Mouse (Mus musculus) CH12.LX (cell line): Measurements from ENCODE around the gene Sparc. TPM values are rescaled to one million over a fixed set of nuclear protein-coding genes. Genes with fewer than 3 reads are reported as not detected.

Source experiments
- DNase-seq: peaks from one replicate; pipeline ENCODE4 v3.0.0-alpha.2; 2013; ENCODE audit errors: extremely low read depth
- H3K27ac ChIP-seq: 2 replicates; pipeline ENCODE4 v1.5.1; 2012; ENCODE audit warnings: low read depth, mild to moderate bottlenecking, control low read depth, moderate library complexity; ENCODE audit not compliant: insufficient read depth
- H3K27me3 ChIP-seq: replicated peaks from 2 replicates; pipeline ENCODE3; 2012; ENCODE audit warnings: inconsistent platforms
- H3K36me3 ChIP-seq, 2 experiments: replicated peaks in 1 of 2; 2 replicates each; pipeline versions ENCODE3 to v1.6.1; 2012; ENCODE audit warnings: inconsistent platforms in 1 of 2, low read length in 1 of 2, mild to moderate bottlenecking in 1 of 2, mixed read lengths in 1 of 2, moderate library complexity in 1 of 2; ENCODE audit not compliant: control insufficient read depth in 1 of 2, insufficient read depth in 1 of 2
- H3K4me1 ChIP-seq, 2 experiments: 2 replicates each; pipeline ENCODE4 v1.6.1; 2012; ENCODE audit warnings: inconsistent platforms in 1 of 2, moderate library complexity in 1 of 2; ENCODE audit not compliant: insufficient read depth in 2 of 2, control insufficient read depth in 1 of 2
- H3K4me2 ChIP-seq: 2 replicates; pipeline ENCODE4 v1.6.1; 2012; ENCODE audit warnings: low read depth, mild to moderate bottlenecking, control low read depth; ENCODE audit not compliant: poor library complexity, insufficient read depth, severe bottlenecking
- H3K4me3 ChIP-seq, 3 experiments: fragments of 150-350 bp in 1 of 3; sonication (generic) in 1 of 3; replicated peaks in 1 of 3; 2 replicates each; pipeline versions ENCODE3 to v1.5.1; 2011 to 2012; ENCODE audit warnings: low read depth in 2 of 3, low read length in 2 of 3, mild to moderate bottlenecking in 2 of 3, moderate library complexity in 2 of 3, control low read depth in 1 of 3, improper control_type of control experiment in 1 of 3, inconsistent platforms in 1 of 3, mixed read lengths in 1 of 3; ENCODE audit not compliant: poor library complexity in 1 of 3
- H3K79me2 ChIP-seq: replicated peaks from 2 replicates; pipeline ENCODE4 v1.6.1; 2012; ENCODE audit warnings: mild to moderate bottlenecking, moderate library complexity; ENCODE audit not compliant: control insufficient read depth, poor library complexity, insufficient read depth, severe bottlenecking; ENCODE audit errors: extremely low read depth
- H3K9ac ChIP-seq: 2 replicates; pipeline ENCODE4 v1.6.1; 2012; ENCODE audit warnings: low read depth, mild to moderate bottlenecking, control low read depth, moderate library complexity; ENCODE audit not compliant: insufficient read depth
- H3K9me3 ChIP-seq: replicated peaks from 2 replicates; pipeline ENCODE3; 2012; ENCODE audit warnings: low read length, inconsistent platforms, mixed read lengths
- BHLHE40 ChIP-seq: IDR thresholded peaks from 2 replicates; pipeline ENCODE4 v1.6.1; 2011; ENCODE audit warnings: mild to moderate bottlenecking, low read depth, low read length, improper control_type of control experiment
- CHD1 ChIP-seq: IDR thresholded peaks from 2 replicates; pipeline ENCODE4 v1.6.1; 2012; ENCODE audit warnings: low read depth, low read length, improper control_type of control experiment, inconsistent platforms
- CHD2 ChIP-seq: IDR thresholded peaks from 2 replicates; pipeline ENCODE4 v1.6.1; 2011; ENCODE audit warnings: low read length, improper control_type of control experiment
- MAX ChIP-seq: IDR thresholded peaks from 2 replicates; pipeline ENCODE4 v1.6.1; 2011; ENCODE audit warnings: low read length, improper control_type of control experiment
- MAZ ChIP-seq: IDR thresholded peaks from 2 replicates; pipeline ENCODE4 v1.6.1; 2012; ENCODE audit warnings: low read depth, mild to moderate bottlenecking, inconsistent platforms, low read length, improper control_type of control experiment, moderate library complexity
- MXI1 ChIP-seq: IDR thresholded peaks from 2 replicates; pipeline ENCODE4 v1.6.1; 2011; ENCODE audit warnings: mild to moderate bottlenecking, low read depth, low read length, improper control_type of control experiment
- POLR2AphosphoS2 ChIP-seq: IDR thresholded peaks from 2 replicates; pipeline ENCODE4 v1.6.1; 2011; ENCODE audit warnings: low read depth, low read length, improper control_type of control experiment
- SIN3A ChIP-seq: IDR thresholded peaks from 2 replicates; pipeline ENCODE4 v1.6.1; 2012; ENCODE audit warnings: low read length, improper control_type of control experiment, inconsistent platforms
- SMC3 ChIP-seq: IDR thresholded peaks from 2 replicates; pipeline ENCODE4 v1.6.1; 2011; ENCODE audit warnings: low read depth, low read length, improper control_type of control experiment
- TBP ChIP-seq: conservative IDR thresholded peaks from 2 replicates; pipeline ENCODE4 v1.6.1; 2011; ENCODE audit warnings: low read depth, low read length, improper control_type of control experiment
- TCF12 ChIP-seq: IDR thresholded peaks from 2 replicates; pipeline ENCODE4 v1.6.1; 2014; ENCODE audit warnings: low read depth, mild to moderate bottlenecking, inconsistent platforms, low read length, improper control_type of control experiment
- ZC3H11A ChIP-seq: IDR thresholded peaks from 2 replicates; pipeline ENCODE4 v1.6.1; 2012; ENCODE audit warnings: low read depth, mild to moderate bottlenecking, inconsistent platforms, low read length, improper control_type of control experiment
- ZMIZ1 ChIP-seq: IDR thresholded peaks from 2 replicates; pipeline ENCODE4 v1.6.1; 2012; ENCODE audit warnings: low read depth, mild to moderate bottlenecking, inconsistent platforms, low read length, improper control_type of control experiment
- dilution Hi-C: fragments of 300-500 bp; cut with MboI; formaldehyde crosslinking; loops from 2 replicates; pipeline ENCODE4 v1.14.3; 2020; ENCODE audit warnings: low sequenced_read_pairs; ENCODE audit not compliant: extremely low pct_unique_long_range_greater_than_20kb, extremely low pct_ligation_motif_present
- in situ Hi-C: fragments of 300-500 bp; cut with MboI; formaldehyde crosslinking; loops from 3 replicates; pipeline ENCODE4 v1.14.3; 2019; ENCODE audit warnings: low sequenced_read_pairs, low pct_ligation_motif_present, low pct_unique_long_range_greater_than_20kb, mixed read lengths
- polyA plus RNA-seq: library from polyadenylated mRNA; unstranded; fragments of >175 nt; gene quantifications from 2 replicates; pipeline ENCODE4 v1.2.1, GENCODE M21; 2012; ENCODE audit warnings: low read depth; ENCODE audit not compliant: insufficient read length
- total RNA-seq, 2 experiments: library from RNA; depleted of rRNA; stranded (reverse); fragments of 300-350 nt in 1 of 2; fragments of >200 nt in 1 of 2; gene quantifications; 2 replicates each; pipeline ENCODE4 v1.2.3; 2012 to 2014

Sparc gene
- total and polyA plus RNA-seq, 3 experiments = 0.13 to 0.57 TPM; not detected in 1

DNA sequence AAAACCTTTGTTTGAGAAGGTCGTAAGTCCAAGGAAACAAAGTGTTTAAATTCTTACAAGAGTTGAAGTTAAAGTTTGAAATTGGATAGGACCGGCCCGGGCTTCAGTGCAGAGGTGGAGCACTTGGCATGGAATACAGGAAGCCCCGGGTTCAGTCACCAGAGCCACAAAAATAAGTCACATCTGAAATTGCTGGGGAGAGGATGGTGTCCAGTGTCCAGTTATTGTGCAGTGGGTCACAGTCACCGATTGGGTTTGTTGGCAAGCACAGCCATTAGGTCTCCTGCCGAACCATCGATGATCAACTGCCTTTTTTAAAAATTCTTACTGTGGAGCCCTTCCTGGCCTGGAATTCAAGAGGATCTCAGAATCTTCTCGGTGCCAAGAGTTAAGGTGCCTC lies 47.8 kb upstream of the Sparc start:
- Histone ChIP-seq H3K4me3 (peak overlapping the region; percentile 91 to 100 (median 93)), H3K27ac (no peak overlapping the region), H3K27me3 (no peaks in the 10 kb centered on the region), H3K9ac (peak overlapping the region; percentile 89), H3K4me2 (peak overlapping the region; percentile 73), H3K36me3 (peaks cover 9 to 35% of the 10 kb centered on the region in 2 experiments), H3K9me3 (no peaks in the 10 kb centered on the region), H3K4me1 (peaks cover 10 to 39% of the 10 kb centered on the region in 2 experiments), H3K79me2 (peaks cover 59% of the 10 kb centered on the region)
- DNase-seq = no peak
- dilution Hi-C loops = no loop called here
- in situ Hi-C loops = no loop called here
- no peak for TF ChIP-seq ZMIZ1
- 0 out of 2 replicates have a peak, but pooled peaks have one; percentile 7 for TF ChIP-seq CHD2
- no peak for TF ChIP-seq POLR2AphosphoS2
- TF ChIP-seq MAZ = 0 out of 2 replicates have a peak, but pooled peaks have one; percentile 25
- peak; percentile 52; the same call in 1 of the 2 replicates for TF ChIP-seq CHD1

- Histone ChIP-seq H3K4me2 (peak overlapping the region; percentile 73), H3K36me3 (peaks cover 9 to 32% of the 10 kb centered on the region in 2 experiments), H3K27ac (peak overlapping the region; percentile 59), H3K27me3 (no peaks in the 10 kb centered on the region), H3K9me3 (no peaks in the 10 kb centered on the region), H3K4me1 (peaks cover 10 to 35% of the 10 kb centered on the region in 2 experiments), H3K79me2 (peaks cover 55% of the 10 kb centered on the region), H3K9ac (peak overlapping the region; percentile 89), H3K4me3 (peak overlapping the region; percentile 91 to 100 (median 93))
- DNase-seq = no peak
- dilution Hi-C loops (no loop called here), in situ Hi-C loops (no loop called here)
- peak; percentile 75 for TF ChIP-seq MXI1
- 0 out of 2 replicates have a peak, but pooled peaks have one; percentile 39 for TF ChIP-seq CHD1
- TF ChIP-seq SMC3 = no peak
- peak; percentile 23; the same call in 1 of the 2 replicates for TF ChIP-seq SIN3A
- peak; percentile 1; the same call in 1 of the 2 replicates for TF ChIP-seq ZMIZ1
- TF ChIP-seq ZC3H11A = no peak
- TF ChIP-seq MAZ = 0 out of 2 replicates have a peak, but pooled peaks have one; percentile 40
- no peak for TF ChIP-seq BHLHE40
- peak; percentile 31 for TF ChIP-seq MAX
- no peak for TF ChIP-seq TCF12
- TF ChIP-seq TBP = 0 out of 2 replicates have a peak, but pooled peaks have one; percentile 17
- TF ChIP-seq, all 38 proteins: peak for 7
Measured at GRCm38 (mm10) chr11:55469923-55470691, 47.1 kb upstream of the Sparc start.
